Mouse (Mus musculus): ENCODE results near the gene Shisa8. TPM values are rescaled to one million over a fixed set of nuclear protein-coding genes. Genes with fewer than 3 reads are reported as not detected.
A peak's percentile ranks its signal among the peaks of the same experiment; 100 is the strongest.

Gene Shisa8
- total and polyA plus RNA-seq, 3 experiments = 0.05 TPM; not detected in 2

DNA sequence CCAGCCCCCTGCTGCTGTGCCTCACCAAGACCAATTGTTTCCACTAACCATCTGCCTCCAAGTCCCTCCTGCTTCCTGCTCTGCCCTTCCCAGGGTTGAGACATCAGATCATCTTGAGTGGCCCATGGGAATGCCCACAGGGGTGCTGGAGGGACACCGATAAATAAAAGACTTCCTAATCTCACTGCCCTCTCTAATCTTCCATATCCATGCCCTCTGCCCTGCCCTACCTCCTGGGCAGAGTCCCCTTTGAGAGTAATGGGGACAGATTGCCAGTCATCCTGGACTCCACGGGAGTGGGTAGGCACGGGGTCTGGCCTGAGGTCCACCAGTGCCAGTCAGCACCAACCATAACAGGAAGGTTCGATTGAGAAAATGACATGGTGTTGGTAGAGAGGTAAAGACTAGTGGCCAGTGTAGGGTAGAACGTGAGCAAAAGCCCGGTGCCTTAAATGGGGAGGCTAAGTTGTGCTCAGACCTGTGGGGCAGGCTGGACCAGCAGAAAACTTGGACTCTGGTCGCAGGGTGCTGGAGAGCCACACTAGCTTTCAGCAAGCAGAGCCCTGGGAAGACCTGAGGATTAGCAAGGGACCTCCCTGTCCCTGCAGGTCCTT, 12.1 kb upstream of the Shisa8 start:
- Histone ChIP-seq H3K36me3 (replicated peaks) (no peaks in the 10 kb centered on the region), H3K4me1 (ENCODE audit: insufficient read depth, low read depth, low read length) (peaks cover 45% of the 10 kb centered on the region), H3K27me3 (ENCODE audit: insufficient read depth, low read length) (peaks cover 53% of the 10 kb centered on the region), H3K9me3 (replicated peaks) (no peaks in the 10 kb centered on the region), H3K4me3 (ENCODE audit: low read depth, low read length) (peak overlapping the region; percentile 66; the same call in 1 of the 2 replicates)
- DNase-seq (ENCODE audit: low spot score) (no peak), ATAC-seq (ENCODE audit: extremely low read depth, insufficient number of reproducible peaks, low FRiP score, poor library complexity, severe bottlenecking) (no peak)
- no peak for TF ChIP-seq GATA2 (IDR thresholded peaks at IDR 0.05; ENCODE audit: borderline replicate concordance, low read depth, low read length)
- TF ChIP-seq GATA1 (IDR thresholded peaks at IDR 0.05; ENCODE audit: borderline replicate concordance, low read length) = no peak

DNA sequence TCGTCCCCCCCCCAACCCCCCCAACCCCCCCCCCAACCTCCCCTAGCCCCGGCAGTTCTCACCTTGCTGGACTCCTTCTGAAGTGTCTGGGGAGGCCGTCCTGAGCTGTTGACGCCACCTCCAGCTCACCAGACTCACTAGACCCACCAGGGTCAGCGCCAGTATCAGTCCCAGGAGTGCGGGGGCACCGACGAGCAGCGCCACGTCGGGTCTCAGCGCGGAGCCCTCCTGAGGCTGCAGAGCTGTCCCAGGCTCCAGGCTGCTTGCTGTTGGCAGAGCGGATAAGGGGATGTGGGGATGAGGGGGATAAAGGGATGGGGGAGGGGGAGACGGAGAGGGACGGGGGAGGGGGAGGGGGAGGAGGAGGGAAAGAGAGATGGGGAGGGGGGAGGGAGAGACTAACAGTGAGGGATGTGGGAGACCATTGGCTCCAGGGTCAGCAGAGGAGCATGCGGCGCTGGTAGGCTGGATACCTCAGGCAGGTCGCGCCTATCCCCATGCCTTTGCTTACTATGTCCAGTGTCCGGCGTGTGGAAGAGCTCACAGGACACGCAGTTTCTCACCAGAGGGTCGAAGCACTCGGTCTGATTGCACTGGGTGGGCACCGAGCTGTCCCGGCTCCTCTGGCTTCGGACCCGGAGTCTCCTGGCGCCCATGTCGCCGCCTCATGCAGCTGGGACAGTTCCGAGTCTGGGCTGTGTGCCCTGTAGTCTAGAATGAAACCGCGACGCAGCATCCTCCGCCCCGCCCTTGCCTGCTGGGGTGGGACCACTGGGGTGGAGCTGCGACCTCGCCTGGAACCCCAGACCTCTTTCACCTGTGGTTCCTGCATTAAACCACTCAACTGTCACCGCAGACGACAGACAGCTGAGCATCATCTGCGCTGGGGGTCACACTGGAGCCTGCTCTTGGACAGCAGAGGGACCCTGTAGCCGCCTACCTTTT, 11.3 kb upstream of the Shisa8 start, which contains the start of gene Tnfrsf13c:
Tnfrsf13c (minus strand) TSS at position 713 of the 945 bp plus-strand sequence.
- no peak for ATAC-seq (ENCODE audit: extremely low read depth, insufficient number of reproducible peaks, low FRiP score, poor library complexity, severe bottlenecking)
- TF ChIP-seq CTCF (IDR thresholded peaks at IDR 0.05; ENCODE audit: low read depth, low read length) (no peak), POLR2AphosphoS5 (IDR thresholded peaks at IDR 0.05; ENCODE audit: insufficient replicate concordance, low read depth, low read length) (no peak), GATA1 (IDR thresholded peaks at IDR 0.05; ENCODE audit: borderline replicate concordance, low read length) (no peak), GATA2 (IDR thresholded peaks at IDR 0.05; ENCODE audit: borderline replicate concordance, low read depth, low read length) (no peak), TAL1 (conservative IDR thresholded peaks at IDR 0.05; ENCODE audit: low read depth, low read length) (no peak)
- Histone ChIP-seq H3K27me3 (ENCODE audit: insufficient read depth, low read length) (peaks cover 61% of the 10 kb centered on the region), H3K4me3 (ENCODE audit: low read depth, low read length) (peak within 1 kb of the TSS; percentile 66; the same call in 1 of the 2 replicates), H3K9me3 (replicated peaks) (no peaks in the 10 kb centered on the region), H3K36me3 (replicated peaks) (no peaks in the 10 kb centered on the region), H3K4me1 (ENCODE audit: insufficient read depth, low read depth, low read length) (peaks cover 39% of the 10 kb centered on the region)
- no peak for DNase-seq (ENCODE audit: low spot score)

DNA sequence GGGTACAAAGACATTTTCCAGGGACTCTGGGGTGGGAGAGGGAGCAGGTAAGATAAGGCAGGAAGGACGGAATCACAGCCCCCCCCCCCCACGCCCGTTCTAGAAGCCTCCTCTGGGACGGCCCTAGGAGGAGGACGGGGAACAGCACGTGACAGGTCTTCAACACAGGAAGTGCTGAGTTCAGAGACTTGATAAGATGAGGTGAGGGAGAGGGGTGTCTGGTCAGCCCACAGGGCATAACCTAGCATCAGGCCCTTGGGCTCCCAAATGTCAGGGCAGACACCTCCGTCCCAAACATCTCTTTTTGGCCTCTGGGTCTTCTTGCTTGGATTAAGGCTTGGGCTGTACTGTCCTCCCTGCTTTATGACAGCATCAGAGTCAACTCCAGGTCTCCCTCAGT, 10.6 kb upstream of the Shisa8 start:
- DNase-seq (ENCODE audit: low spot score) (no peak), ATAC-seq (ENCODE audit: extremely low read depth, insufficient number of reproducible peaks, low FRiP score, poor library complexity, severe bottlenecking) (no peak)
- TF ChIP-seq POLR2AphosphoS5 (IDR thresholded peaks at IDR 0.05; ENCODE audit: insufficient replicate concordance, low read depth, low read length) (no peak), CTCF (IDR thresholded peaks at IDR 0.05; ENCODE audit: low read depth, low read length) (no peak), TAL1 (conservative IDR thresholded peaks at IDR 0.05; ENCODE audit: low read depth, low read length) (no peak), GATA2 (IDR thresholded peaks at IDR 0.05; ENCODE audit: borderline replicate concordance, low read depth, low read length) (no peak), GATA1 (IDR thresholded peaks at IDR 0.05; ENCODE audit: borderline replicate concordance, low read length) (no peak)
- peaks cover 43% of the 10 kb centered on the region for H3K4me1 ChIP-seq (ENCODE audit: insufficient read depth, low read depth, low read length)
- H3K27me3 ChIP-seq (ENCODE audit: insufficient read depth, low read length) = peaks cover 67% of the 10 kb centered on the region
- no peaks in the 10 kb centered on the region for H3K9me3 ChIP-seq (replicated peaks)
- H3K4me3 ChIP-seq (ENCODE audit: low read depth, low read length) = no peak overlapping the region
- no peaks in the 10 kb centered on the region for H3K36me3 ChIP-seq (replicated peaks)

DNA sequence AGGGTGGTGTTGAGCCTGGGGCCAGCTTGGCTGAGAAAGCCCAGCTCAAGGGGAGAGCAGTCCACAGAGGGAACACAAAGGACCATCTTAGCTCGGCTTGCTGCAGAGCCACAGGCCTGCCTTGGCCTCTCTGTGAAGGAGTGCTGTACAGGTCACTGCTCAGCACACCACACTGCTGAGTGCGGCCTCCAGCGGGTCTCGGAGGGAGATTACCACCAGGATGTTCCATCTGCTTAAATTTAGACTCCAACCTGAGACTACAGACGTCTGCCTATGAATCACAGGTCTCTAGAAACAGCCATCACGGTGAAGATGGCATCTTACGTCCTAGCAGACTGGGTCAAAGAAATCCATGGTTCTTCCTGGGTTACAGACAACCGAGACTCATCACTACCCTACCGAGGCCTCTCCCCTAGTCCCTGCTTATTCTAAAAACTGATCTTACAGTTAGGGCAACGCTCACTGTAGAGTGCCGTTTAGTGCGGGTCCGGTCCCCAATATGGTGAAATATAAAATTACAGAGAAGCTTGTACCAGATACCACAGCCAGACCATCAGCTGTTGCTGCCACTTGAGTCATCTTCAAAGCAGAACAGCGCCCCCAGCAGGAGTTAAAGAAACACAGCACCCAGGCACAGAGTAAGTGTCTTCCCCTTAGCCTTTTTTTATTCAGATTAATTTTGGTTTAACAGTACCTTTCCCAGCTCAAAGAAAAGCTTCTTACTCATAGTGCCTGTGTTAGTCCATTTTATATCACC, 8.7 kb upstream of the Shisa8 start:
- no peaks in the 10 kb centered on the region for H3K9me3 ChIP-seq (replicated peaks)
- no peak overlapping the region for H3K4me3 ChIP-seq (ENCODE audit: low read depth, low read length)
- no peaks in the 10 kb centered on the region for H3K36me3 ChIP-seq (replicated peaks)
- H3K27me3 ChIP-seq (ENCODE audit: insufficient read depth, low read length) = peaks cover 85% of the 10 kb centered on the region
- no peak for DNase-seq (ENCODE audit: low spot score)
- TF ChIP-seq TAL1 (conservative IDR thresholded peaks at IDR 0.05; ENCODE audit: low read depth, low read length) (no peak), POLR2AphosphoS5 (IDR thresholded peaks at IDR 0.05; ENCODE audit: insufficient replicate concordance, low read depth, low read length) (no peak), GATA2 (IDR thresholded peaks at IDR 0.05; ENCODE audit: borderline replicate concordance, low read depth, low read length) (no peak), GATA1 (IDR thresholded peaks at IDR 0.05; ENCODE audit: borderline replicate concordance, low read length) (no peak), CTCF (IDR thresholded peaks at IDR 0.05; ENCODE audit: low read depth, low read length) (peak; percentile 14; the same call in 1 of the 2 replicates)
- ATAC-seq (ENCODE audit: extremely low read depth, insufficient number of reproducible peaks, low FRiP score, poor library complexity, severe bottlenecking) = no peak
- H3K4me1 ChIP-seq (ENCODE audit: insufficient read depth, low read depth, low read length) = peaks cover 44% of the 10 kb centered on the region

DNA sequence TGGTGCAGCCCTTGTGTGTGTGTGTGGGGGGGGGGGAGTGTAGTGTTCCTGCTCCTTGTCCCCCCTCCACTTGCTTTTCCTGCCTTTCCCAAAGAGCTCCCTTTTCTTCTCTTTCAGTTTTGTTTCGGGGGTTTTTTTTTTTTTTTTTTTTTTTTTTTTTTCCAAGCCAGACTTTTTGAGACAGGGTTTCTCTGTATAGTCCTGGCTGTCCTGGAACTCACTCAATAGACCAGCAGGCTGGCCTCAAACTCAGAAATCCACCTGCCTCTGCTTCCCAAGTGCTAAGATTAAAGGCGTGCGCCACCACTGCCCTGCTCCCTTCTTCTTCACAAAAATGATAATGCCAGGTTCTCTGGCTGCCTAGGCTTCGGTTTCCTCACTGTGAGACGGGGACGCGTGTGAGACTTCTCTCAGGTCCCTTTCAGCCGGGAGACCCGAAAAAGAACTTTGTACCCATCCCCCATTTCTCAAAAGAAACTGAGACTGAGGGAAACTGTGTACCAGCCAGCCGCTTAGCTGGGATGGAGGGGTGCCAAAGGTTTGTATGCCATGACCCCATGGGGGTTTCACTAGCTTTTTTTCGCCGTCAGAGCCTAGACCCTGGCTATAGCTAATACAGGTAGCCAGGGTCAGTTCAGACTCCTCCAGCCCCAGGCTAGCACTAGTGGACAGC, 7.5 kb upstream of the Shisa8 start:
- ATAC-seq (ENCODE audit: extremely low read depth, insufficient number of reproducible peaks, low FRiP score, poor library complexity, severe bottlenecking) = no peak

More for the DNA sequence above, 7.5 kb upstream of the Shisa8 start:
- Histone ChIP-seq H3K4me1 (ENCODE audit: insufficient read depth, low read depth, low read length) (peaks cover 32% of the 10 kb centered on the region), H3K27me3 (ENCODE audit: insufficient read depth, low read length) (peaks cover 85% of the 10 kb centered on the region), H3K36me3 (replicated peaks) (no peaks in the 10 kb centered on the region), H3K9me3 (replicated peaks) (no peaks in the 10 kb centered on the region), H3K4me3 (ENCODE audit: low read depth, low read length) (no peak overlapping the region)
- TF ChIP-seq CTCF (IDR thresholded peaks at IDR 0.05; ENCODE audit: low read depth, low read length) (no peak), POLR2AphosphoS5 (IDR thresholded peaks at IDR 0.05; ENCODE audit: insufficient replicate concordance, low read depth, low read length) (no peak), GATA2 (IDR thresholded peaks at IDR 0.05; ENCODE audit: borderline replicate concordance, low read depth, low read length) (no peak), TAL1 (conservative IDR thresholded peaks at IDR 0.05; ENCODE audit: low read depth, low read length) (no peak), GATA1 (IDR thresholded peaks at IDR 0.05; ENCODE audit: borderline replicate concordance, low read length) (no peak)
- DNase-seq (ENCODE audit: low spot score) = no peak

All from G1E (cell line).